Mouse (Mus musculus) 3T3-L1 (cell line): ENCODE data around the gene Pcnx.
"Not testable (repeated sequence)": the region's sequence is repeated elsewhere in the genome, so short reads cannot be mapped to it uniquely, and the experiment has no call there.

ENCODE experiments used
- DNase-seq: peaks from one replicate; pipeline ENCODE4 v3.0.0-alpha.2; 2015; ENCODE audit warnings: low read depth, low spot score

The Pcnx gene

DNA sequence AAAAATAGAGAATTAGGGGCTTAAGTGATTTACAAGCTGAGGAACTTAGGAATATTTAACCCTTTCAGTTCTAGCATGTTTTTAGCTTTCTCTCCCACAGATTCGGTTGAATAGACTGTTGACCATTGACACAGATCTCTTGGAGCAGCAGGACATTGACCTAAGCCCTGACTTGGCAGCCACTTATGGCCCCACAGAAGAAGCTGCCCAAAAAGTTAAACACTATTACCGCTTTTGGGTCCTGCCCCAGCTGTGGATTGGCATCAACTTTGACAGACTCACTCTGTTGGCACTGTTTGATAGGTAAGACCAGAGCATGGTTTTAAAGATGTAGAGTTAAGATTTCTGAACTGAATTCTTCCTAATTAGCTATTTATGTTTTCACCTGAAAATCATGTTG lies 90.2 kb downstream of the Pcnx start:
- DNase-seq, result no peak

GRCm38 (mm10) chr12:81958351-81958750 lies 98.5 kb downstream of the Pcnx start:
- DNase-seq, result no peak

GRCm38 (mm10) chr12:81965416-81965815 lies 105.6 kb downstream of the Pcnx start:
- peak; percentile 70 for DNase-seq

DNA sequence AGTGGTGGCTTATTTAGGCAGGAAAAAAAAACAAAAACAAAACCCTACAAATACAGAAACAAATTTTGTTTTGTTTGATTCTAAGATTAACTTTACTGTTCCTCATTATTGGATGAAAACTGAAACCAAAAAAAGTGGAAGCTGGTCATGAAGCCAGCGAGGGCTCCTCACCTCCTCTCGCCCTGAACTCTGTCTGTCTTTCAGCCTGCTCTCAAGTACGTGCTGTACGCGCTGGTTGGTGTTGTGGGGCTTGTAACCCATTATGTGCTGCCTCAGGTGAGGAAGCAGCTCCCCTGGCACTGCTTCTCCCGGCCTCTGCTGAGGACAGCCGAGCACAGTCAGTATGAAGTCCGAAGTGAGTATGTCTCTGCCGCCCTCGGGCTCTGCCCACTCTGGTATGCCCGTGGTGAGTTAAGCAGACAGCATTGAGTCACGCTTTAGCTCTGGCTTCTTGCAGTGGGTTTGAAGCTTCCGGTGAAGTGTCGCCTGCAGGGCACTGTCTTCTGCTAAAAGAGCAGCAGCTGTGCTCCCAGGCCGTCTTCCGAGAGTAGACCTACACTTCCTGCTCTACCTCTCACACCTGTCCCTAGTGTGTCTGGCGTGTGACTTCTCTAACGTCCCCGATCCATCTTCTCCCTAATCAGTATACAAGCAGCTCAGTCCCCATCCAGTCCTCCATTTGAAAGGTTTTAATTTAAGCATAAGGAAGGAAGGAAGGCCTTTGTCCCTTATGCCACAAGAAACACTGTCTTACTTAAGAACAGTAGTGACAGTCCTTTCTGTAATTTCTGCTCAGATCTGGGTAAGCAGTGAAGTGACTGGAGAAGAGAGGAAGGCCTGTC lies 111.4 kb downstream of the Pcnx start:
- peak; percentile 58 for DNase-seq

GRCm38 (mm10) chr12:81971884-81972362 lies 112.1 kb downstream of the Pcnx start:
- DNase-seq, result peak; percentile 78

DNA sequence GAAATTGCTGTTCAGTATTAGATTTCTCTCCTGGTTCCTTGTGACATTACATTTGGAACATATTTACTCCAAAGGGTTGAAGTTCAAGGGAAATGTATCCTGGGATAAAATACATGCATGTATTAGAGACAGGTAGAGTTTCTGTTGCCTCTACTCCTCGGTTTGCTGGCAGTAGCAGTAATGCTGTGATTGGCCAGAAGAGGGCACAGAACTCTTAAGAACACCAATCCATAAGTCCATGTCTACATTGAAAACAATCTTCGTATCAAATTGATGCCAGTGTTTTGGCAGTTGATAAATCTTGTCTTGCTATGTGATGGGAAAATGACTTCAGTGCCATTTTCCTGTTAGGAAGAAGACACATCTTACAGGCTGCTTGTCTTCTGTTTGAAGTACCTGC lies 115.0 kb downstream of the Pcnx start:
- peak; percentile 64 for DNase-seq

- DNase-seq, result peak; percentile 6
Observed at GRCm38 (mm10) chr12:81977346-81977745, 117.5 kb downstream of the Pcnx start.

DNA sequence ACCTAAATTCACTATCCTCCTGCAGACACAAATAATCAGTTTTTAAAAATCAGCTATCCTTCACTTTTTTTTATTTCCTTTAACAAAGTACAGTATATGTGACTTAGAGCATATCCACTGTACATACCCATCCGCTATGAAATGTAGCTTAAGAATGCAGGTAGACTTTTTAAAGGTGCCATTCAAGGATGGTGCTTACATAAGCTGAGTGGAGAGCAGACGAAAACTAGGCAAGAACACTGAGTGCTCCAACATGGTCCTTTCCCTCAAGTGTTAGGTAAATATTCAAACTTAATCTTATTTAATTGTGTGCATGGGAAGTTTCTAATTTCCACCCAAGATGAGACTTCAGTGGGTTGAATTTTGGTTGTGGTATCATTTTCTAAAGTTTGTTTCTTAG lies 119.5 kb downstream of the Pcnx start:
- no peak for DNase-seq

- DNase-seq, result no peak
Observed at GRCm38 (mm10) chr12:81992106-81992505, 132.3 kb downstream of the Pcnx start.

GRCm38 (mm10) chr12:81992996-81993395 lies 133.2 kb downstream of the Pcnx start:
- no peak for DNase-seq

DNA sequence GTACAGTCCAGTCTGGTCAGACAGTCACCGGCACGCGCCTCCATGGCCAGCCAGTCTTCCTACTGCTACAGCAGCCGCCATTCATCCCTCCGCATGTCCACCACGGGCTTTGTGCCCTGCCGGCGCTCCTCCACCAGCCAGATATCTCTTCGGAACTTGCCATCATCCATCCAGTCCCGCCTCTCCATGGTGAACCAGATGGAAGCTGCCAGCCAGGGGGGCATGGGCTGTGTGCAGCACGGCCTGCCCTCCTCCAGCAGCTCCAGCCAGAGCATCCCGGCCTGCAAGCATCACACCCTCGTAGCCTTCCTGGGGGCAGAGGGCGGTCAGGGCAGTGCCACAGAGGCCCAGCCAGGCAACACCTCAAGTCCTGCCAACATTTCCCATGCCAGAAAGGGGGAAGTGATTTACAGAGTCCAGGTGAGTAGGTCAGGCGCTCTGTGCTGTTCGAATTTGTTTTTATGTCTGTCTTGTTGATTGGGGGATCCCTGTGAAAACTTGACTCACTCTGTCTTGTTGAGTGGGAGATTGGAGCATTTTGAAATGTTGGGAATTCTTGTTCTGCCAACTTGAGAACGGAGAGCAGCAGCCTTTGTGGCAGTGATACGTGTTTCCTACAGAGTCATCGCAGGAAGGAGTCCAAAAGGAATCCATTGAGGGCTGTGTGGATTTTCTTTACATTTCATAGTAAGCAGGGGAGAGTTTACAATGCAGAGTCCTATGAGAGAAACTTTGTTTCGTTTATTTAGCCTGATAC lies 135.3 kb downstream of the Pcnx start:
- no peak for DNase-seq

GRCm38 (mm10) chr12:81996679-81997362 lies 137.0 kb downstream of the Pcnx start:
- DNase-seq, result no peak

DNA sequence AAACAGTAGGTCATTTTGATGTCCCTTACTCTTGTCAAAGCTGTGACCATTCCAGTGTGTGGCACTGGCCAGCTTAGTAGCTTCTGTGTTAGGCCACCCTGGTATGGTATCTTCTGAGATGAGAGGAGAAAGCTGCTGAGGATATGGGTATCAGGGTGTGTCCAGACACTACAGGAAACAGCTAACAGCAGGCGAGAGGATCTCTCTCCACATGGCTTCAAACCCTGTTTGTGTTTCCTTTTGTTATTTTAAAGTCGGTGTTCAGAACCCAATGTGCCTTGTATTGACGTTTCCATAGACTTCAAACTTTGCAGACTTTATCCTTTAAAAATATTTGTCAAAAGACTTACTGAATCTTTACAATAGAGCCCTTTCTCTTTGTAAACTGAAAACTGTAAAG lies 137.7 kb downstream of the Pcnx start:
- DNase-seq, result no peak

- DNase-seq, result not testable (repeated sequence)
Observed at GRCm38 (mm10) chr12:82002697-82003096, 142.9 kb downstream of the Pcnx start.

- DNase-seq, result not testable (repeated sequence)
Observed at GRCm38 (mm10) chr12:82025901-82026633, 166.2 kb downstream of the Pcnx start.

DNA sequence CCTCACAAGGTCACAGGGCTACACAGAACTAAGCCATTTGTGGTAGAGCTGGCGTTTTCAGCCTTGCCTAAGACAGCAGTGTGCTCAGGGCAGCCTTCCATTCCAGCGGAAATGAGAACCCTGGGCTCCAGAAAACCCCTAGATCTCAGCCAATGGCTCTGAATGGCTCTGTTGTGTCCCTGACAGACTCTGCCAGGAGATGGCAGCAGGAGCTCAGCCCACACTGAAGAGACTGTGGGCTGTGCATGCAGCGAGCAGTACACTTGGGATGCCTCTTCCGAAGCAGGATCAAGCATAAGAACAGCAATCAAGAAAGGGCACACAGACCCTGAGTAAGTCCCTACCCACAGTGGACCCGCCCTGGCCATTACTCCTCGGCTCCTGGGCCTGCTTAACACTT lies 173.7 kb downstream of the Pcnx start:
- not testable (repeated sequence) for DNase-seq

GRCm38 (mm10) chr12:82033973-82034372 lies 174.2 kb downstream of the Pcnx start:
- DNase-seq, result not testable (repeated sequence)

DNA sequence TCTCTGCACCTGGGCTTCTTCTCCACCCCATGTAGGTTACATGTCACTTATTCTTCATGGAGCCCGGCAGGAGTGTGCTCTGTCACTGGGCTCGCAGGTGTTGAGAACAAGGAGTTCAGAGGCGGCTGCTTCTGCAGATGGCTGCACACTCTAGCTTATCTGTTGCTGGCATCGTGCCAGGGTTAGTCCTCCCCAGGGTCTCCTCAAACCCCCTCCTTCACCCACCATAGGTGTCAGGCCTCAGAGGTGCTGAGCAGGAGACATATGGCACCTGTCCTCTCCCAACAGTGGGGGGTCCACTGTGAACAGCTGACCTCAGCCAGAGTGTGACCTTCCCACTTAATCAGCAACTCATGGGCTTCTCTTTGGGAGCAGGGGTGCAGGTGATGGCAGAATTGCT lies 184.3 kb downstream of the Pcnx start:
- not testable (repeated sequence) for DNase-seq
